8 mouse cellular contexts compared by ENCODE assay signal in the genomic region with DNA sequence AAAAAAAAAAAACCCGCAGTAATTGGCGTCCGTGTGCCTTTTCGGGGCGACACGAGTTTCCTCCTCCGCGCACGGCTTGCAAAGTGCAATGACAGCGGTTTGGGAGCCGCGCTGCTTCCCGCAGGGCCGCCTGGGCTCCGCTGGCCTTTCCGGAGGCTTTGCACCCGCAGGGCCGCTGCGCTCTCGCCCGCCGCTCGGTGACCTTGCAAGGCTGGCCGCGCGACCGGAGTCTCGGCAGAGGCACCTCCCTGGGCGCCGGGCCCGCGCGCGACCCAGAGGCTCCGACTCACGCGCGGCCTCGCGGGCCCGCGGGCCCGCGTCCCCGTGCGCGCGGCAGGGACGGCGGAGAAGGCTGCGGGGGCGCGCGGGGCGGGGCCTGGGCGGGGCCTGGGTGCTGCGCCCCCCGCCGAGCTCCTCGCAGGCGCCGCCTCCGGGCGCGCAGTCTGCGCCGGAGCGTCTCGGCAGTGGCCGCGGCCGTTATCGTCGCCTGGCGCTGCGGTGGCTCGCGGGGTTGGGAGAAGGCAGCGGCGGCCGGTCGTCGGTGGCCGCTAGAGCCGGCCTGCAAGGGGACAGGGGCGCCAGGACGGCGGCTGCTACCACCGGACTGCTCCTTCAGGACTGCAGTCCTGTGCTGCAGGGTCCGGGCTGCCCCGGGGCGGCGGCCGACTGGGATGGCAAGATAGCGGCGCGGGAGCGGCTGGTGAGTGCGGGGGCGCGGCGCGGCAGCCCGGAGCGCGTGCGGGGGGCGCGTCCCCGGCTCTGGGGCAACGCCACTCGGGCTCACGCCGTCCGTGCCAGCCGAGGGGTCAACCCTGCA. TPM values are rescaled to one million over a fixed set of nuclear protein-coding genes. Genes with fewer than 3 reads are reported as not detected.
DNase-seq lines count a peak whose midpoint lies in the region; ATAC-seq lines count a peak whose summit lies in the region.

No protein-coding gene starts in this region.

- H3K27ac ChIP-seq in intestine, embryonic 16.5 days (ENCODE audit: low read length) = peak overlapping the region; percentile 90

- H3K4me2 ChIP-seq in intestine, embryonic 16.5 days (ENCODE audit: low read depth, low read length) = peak overlapping the region; percentile 79

- H3K4me1 ChIP-seq in intestine, embryonic 16.5 days (ENCODE audit: control insufficient read depth, insufficient read depth, low read length) = 0 out of 2 replicates have a peak, but pooled peaks cover 5% of the 10 kb centered on the region

- 0 out of 2 replicates have a peak, but pooled peaks cover 2% of the 10 kb centered on the region for H3K27me3 ChIP-seq in intestine, embryonic 16.5 days (replicated peaks; ENCODE audit: control insufficient read depth, insufficient read depth, low read length)

- H3K9me3 ChIP-seq in intestine, embryonic 16.5 days (ENCODE audit: control insufficient read depth, low read length) = no peaks in the 10 kb centered on the region

- H3K9ac ChIP-seq in intestine, embryonic 16.5 days (ENCODE audit: low read depth, low read length) = peak overlapping the region; percentile 75

- peak; percentile 93 for ATAC-seq in intestine, embryonic 16.5 days
- ATAC-seq in megakaryocyte progenitor cell, adult 5-6 weeks (replicated peaks; ENCODE audit: poor library complexity) = peak; percentile 50

- no peaks in the 10 kb centered on the region for H3K36me3 ChIP-seq in intestine, embryonic 16.5 days (ENCODE audit: control insufficient read depth, insufficient read depth, low read length)

- intact Hi-C loops in gastrocnemius, postnatal 36 days (cut with DNase I) = loop anchor here (5.0 kb wide), 3 partner anchors 42 to 222 kb away; no protein-coding TSS in a partner anchor
- intact Hi-C loops in left cerebral cortex, postnatal 25 days (cut with DNase I) = loop anchor here (1.0 to 5.0 kb wide), 5 partner anchors 92 to 221 kb away; no protein-coding TSS in a partner anchor

- H3K4me3 ChIP-seq in intestine, embryonic 16.5 days (ENCODE audit: low read length) = peak overlapping the region; percentile 71

- under 1% methylated on average over 99 of the region's 116 CpGs for WGBS in intestine, embryonic 16.5 days

- DNase-seq in adrenal gland, adult 18-20 months (ENCODE audit: low spot score in 2 of 2) = peak; percentile 89 to 91
- DNase-seq in embryo, embryonic 10 days (ENCODE audit: low spot score) = peak; percentile 85
- peak; percentile 84 to 93 for DNase-seq in gastrocnemius, postnatal 36 days
- DNase-seq in left cerebral cortex, postnatal 25 days (ENCODE audit: low spot score in 2 of 2) = peak; percentile 82 to 89
- DNase-seq in right cerebral cortex, postnatal 36 days (ENCODE audit: low spot score in 2 of 2) = peak; percentile 75 to 76
- DNase-seq in urinary bladder, postnatal 4 days (ENCODE audit: low spot score in 2 of 2) = peak; percentile 79 to 87

RNA-seq across cellular contexts. Expression of a gene that starts 38.9 kb away (rescaled TPM):
- total RNA-seq in adrenal gland, adult 18-20 months (2021) = 10 to 100 TPM; 39.1 to 43.0 TPM
- total RNA-seq in gastrocnemius, postnatal 36 days (2021) = 10 to 100 TPM; 44.2 to 56.9 TPM
- 11.6 and 12.9 TPM in 2 replicates for polyA plus RNA-seq in intestine, embryonic 16.5 days (2015; fragmentation: Nextera tagmentation; extraction: Ambion mirVana)
- 10 to 100 TPM; 43.4 to 48.2 TPM for total RNA-seq in left cerebral cortex, postnatal 25 days (2021)
- total RNA-seq in megakaryocyte progenitor cell, adult 5-6 weeks (2015) = 0.22 and 0.57 TPM in 2 replicates
- total RNA-seq in megakaryocyte progenitor cell, adult 5-6 weeks (2017) = 0.25 and 0.27 TPM in 2 replicates

Comparison
In these comparisons a context has a peak if more than half of its experiments do, and no peak if none do; other contexts are left out.
1. Peak in every context shown above with its lines: DNase-seq, ATAC-seq, H3K4me3 ChIP-seq and H3K27ac ChIP-seq.
2. RNA of a gene that starts 38.9 kb away (total RNA-seq): 44.2 to 56.9 TPM in gastrocnemius, postnatal 36 days, 43.4 to 48.2 TPM in left cerebral cortex, postnatal 25 days and 39.1 to 43.0 TPM in adrenal gland, adult 18-20 months; 0.22 to 0.57 TPM in megakaryocyte progenitor cell, adult 5-6 weeks; every median in the first group is over 10 times any median in the second.